Mouse (Mus musculus): Measurements from ENCODE around the gene Pfkl. TPM values are rescaled to one million over a fixed set of nuclear protein-coding genes. Genes with fewer than 3 reads are reported as not detected.
"Not testable (repeated sequence)": the region's sequence is repeated elsewhere in the genome, so short reads cannot be mapped to it uniquely, and the experiment has no call there.

Pfkl gene
- polyA plus RNA-seq, 1 experiment, result 326 TPM

- no peak within 1 kb of the TSS for H3K27ac ChIP-seq (replicated peaks; ENCODE audit: low read depth, low read length)
These were observed 39.4 kb downstream of the Pfkl start, which contains the start of gene Trpm2 for GRCm38 (mm10) chr10:77970481-77970880. Gene Trpm2, minus strand, starts transcription at chr10:77970563.

DNA sequence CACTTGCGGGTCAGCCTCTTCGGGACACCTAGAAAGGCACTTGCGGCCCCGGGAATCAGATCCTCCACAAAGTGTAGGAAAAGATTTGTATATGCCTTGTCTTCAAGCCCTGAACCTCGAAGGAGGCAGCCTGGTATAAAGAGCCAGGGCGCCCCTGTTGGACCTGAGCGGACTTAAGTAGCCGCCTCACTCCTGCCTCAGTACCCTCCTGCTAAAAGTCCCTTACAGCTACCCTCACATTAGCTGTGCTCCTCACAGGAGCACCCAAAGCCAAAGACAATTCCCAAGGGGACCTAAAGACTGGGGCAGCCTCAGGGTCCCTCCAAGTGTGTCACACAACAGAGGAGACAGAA, 39.9 kb downstream of the Pfkl start:
- Histone ChIP-seq H3K27ac (replicated peaks; ENCODE audit: low read depth, low read length) (no peak overlapping the region), H3K4me1 (ENCODE audit: control insufficient read depth, insufficient read depth, insufficient read length, low read length) (no peaks in the 10 kb centered on the region), H3K4me3 (ENCODE audit: insufficient read depth, low read depth, low read length) (no peak overlapping the region)

More at GRCm38 (mm10) chr10:77970481-77970880, 39.4 kb downstream of the Pfkl start, which contains the start of gene Trpm2:
- Histone ChIP-seq H3K4me3 (ENCODE audit: insufficient read depth, low read depth, low read length) (no peak within 1 kb of the TSS), H3K4me1 (ENCODE audit: control insufficient read depth, insufficient read depth, insufficient read length, low read length) (no peaks in the 10 kb centered on the region)

- Histone ChIP-seq H3K4me3 (ENCODE audit: insufficient read depth, low read depth, low read length) (no peak overlapping the region), H3K4me1 (ENCODE audit: control insufficient read depth, insufficient read depth, insufficient read length, low read length) (no peaks in the 10 kb centered on the region), H3K27ac (replicated peaks; ENCODE audit: low read depth, low read length) (no peak overlapping the region)
These were observed 40.5 kb downstream of the Pfkl start for GRCm38 (mm10) chr10:77969274-77969972.

DNA sequence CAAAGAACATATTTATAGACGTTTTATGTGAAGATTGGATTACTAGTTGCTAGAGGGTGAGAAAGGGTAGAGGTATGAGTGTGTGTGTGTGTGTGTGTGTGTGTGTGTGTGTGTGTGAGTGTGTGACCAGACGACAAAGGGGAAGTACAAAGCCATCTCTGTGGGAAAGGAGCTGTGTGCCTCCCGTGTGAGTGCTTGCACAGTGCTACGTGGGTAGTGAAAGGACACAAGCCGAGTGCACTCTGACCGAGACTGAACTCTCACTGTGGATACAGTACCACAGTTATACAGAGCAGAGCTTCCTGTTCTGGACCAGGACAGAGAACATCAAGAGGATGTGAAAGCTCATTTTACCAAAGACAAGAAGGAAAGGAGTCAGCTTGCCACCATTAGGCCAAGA, 45.9 kb downstream of the Pfkl start:
- Histone ChIP-seq H3K4me3 (ENCODE audit: insufficient read depth, low read depth, low read length) (no peak overlapping the region), H3K27ac (replicated peaks; ENCODE audit: low read depth, low read length) (no peak overlapping the region), H3K4me1 (ENCODE audit: control insufficient read depth, insufficient read depth, insufficient read length, low read length) (no peaks in the 10 kb centered on the region)

- Histone ChIP-seq H3K4me1 (ENCODE audit: control insufficient read depth, insufficient read depth, insufficient read length, low read length) (no peaks in the 10 kb centered on the region), H3K4me3 (ENCODE audit: insufficient read depth, low read depth, low read length) (no peak overlapping the region), H3K27ac (replicated peaks; ENCODE audit: low read depth, low read length) (no peak overlapping the region)
These were observed 47.2 kb downstream of the Pfkl start for GRCm38 (mm10) chr10:77962725-77963124.

GRCm38 (mm10) chr10:77950468-77950867, 59.4 kb downstream of the Pfkl start:
- not testable (repeated sequence) for H3K27ac ChIP-seq (replicated peaks; ENCODE audit: low read depth, low read length); H3K4me1 ChIP-seq (ENCODE audit: control insufficient read depth, insufficient read depth, insufficient read length, low read length); H3K4me3 ChIP-seq (ENCODE audit: insufficient read depth, low read depth, low read length)

DNA sequence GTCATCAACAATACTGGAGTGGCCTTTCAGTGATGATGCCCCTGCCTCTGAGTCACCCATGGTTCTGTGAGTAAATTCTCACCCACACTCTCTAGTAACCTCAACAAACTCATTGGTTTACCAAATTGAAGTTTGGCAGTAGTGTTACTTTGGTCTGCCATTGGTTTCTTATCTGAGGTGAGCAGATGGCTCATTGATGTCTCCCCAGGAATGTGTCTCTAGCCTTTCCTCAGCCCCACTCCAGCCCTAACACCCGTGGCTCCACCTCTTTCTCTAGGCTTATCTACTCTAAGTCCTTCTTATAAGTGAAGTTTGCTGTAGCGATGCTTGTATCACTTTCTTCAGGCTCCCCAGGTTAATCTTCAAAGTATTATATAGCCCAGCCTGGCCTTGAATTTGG, 70.2 kb downstream of the Pfkl start:
- Histone ChIP-seq H3K27ac (replicated peaks; ENCODE audit: low read depth, low read length) (no peak overlapping the region), H3K4me3 (ENCODE audit: insufficient read depth, low read depth, low read length) (no peak overlapping the region), H3K4me1 (ENCODE audit: control insufficient read depth, insufficient read depth, insufficient read length, low read length) (no peaks in the 10 kb centered on the region)

Other genes with a start within 250 kb of the Pfkl start
- gene Gm3238, start 238.8 kb downstream of the Pfkl start, polyA plus RNA-seq (2012; ENCODE audit: insufficient read depth, insufficient read length, missing spikeins), result not detected in 2 replicates
- gene Gm7138, start 233.1 kb downstream of the Pfkl start, polyA plus RNA-seq (2012; ENCODE audit: insufficient read depth, insufficient read length, missing spikeins), result not detected in 2 replicates
- not detected in 2 replicates for gene Gm3250, start 227.5 kb downstream of the Pfkl start, polyA plus RNA-seq (2012; ENCODE audit: insufficient read depth, insufficient read length, missing spikeins)
- gene Gm7137, start 221.9 kb downstream of the Pfkl start, polyA plus RNA-seq (2012; ENCODE audit: insufficient read depth, insufficient read length, missing spikeins), result not detected in 2 replicates
- not detected in 2 replicates for gene Gm9639, start 215.0 kb downstream of the Pfkl start, polyA plus RNA-seq (2012; ENCODE audit: insufficient read depth, insufficient read length, missing spikeins)
- gene Gm19668, start 210.9 kb downstream of the Pfkl start, polyA plus RNA-seq (2012; ENCODE audit: insufficient read depth, insufficient read length, missing spikeins), result not detected in 2 replicates
- not detected in 2 replicates for gene Gm9507, start 198.2 kb downstream of the Pfkl start, polyA plus RNA-seq (2012; ENCODE audit: insufficient read depth, insufficient read length, missing spikeins)
- gene Gm2696, start 195.4 kb downstream of the Pfkl start, polyA plus RNA-seq (2012; ENCODE audit: insufficient read depth, insufficient read length, missing spikeins), result not detected in 2 replicates
- gene Krtap10-4, start 183.0 kb downstream of the Pfkl start, polyA plus RNA-seq (2012; ENCODE audit: insufficient read depth, insufficient read length, missing spikeins), result not detected in 2 replicates
- gene Krtap10-10, start 174.1 kb downstream of the Pfkl start, polyA plus RNA-seq (2012; ENCODE audit: insufficient read depth, insufficient read length, missing spikeins), result not detected in 2 replicates
- not detected in 2 replicates for gene Gm36176, start 163.3 kb downstream of the Pfkl start, polyA plus RNA-seq (2012; ENCODE audit: insufficient read depth, insufficient read length, missing spikeins)
- not detected in 2 replicates for gene Gm10318, start 157.2 kb downstream of the Pfkl start, polyA plus RNA-seq (2012; ENCODE audit: insufficient read depth, insufficient read length, missing spikeins)
- gene Gm3285, start 148.1 kb downstream of the Pfkl start, polyA plus RNA-seq (2012; ENCODE audit: insufficient read depth, insufficient read length, missing spikeins), result not detected in 2 replicates
- gene Lrrc3, start 107.5 kb downstream of the Pfkl start, polyA plus RNA-seq (2012; ENCODE audit: insufficient read depth, insufficient read length, missing spikeins), result 0.33 TPM in 1 of 2 replicates, not detected in the other
- 0.63 TPM in 1 of 2 replicates, not detected in the other for gene Trpm2, start 39.5 kb downstream of the Pfkl start, polyA plus RNA-seq (2012; ENCODE audit: insufficient read depth, insufficient read length, missing spikeins)
- 16.0 and 16.4 TPM in 2 replicates for gene 1810043G02Rik, start 31.6 kb downstream of the Pfkl start, polyA plus RNA-seq (2012; ENCODE audit: insufficient read depth, insufficient read length, missing spikeins)
- gene Dnmt3l, start 31.9 kb upstream of the Pfkl start, polyA plus RNA-seq (2012; ENCODE audit: insufficient read depth, insufficient read length, missing spikeins), result 2.3 and 2.7 TPM in 2 replicates
- not detected in 2 replicates for gene Aire, start 33.5 kb upstream of the Pfkl start, polyA plus RNA-seq (2012; ENCODE audit: insufficient read depth, insufficient read length, missing spikeins)
- 1.1 and 1.3 TPM in 2 replicates for gene Icosl, start 59.2 kb upstream of the Pfkl start, polyA plus RNA-seq (2012; ENCODE audit: insufficient read depth, insufficient read length, missing spikeins)
- gene D10Jhu81e, start 159.7 kb upstream of the Pfkl start, polyA plus RNA-seq (2012; ENCODE audit: insufficient read depth, insufficient read length, missing spikeins), result 403 and 476 TPM in 2 replicates
- 3.3 and 4.3 TPM in 2 replicates for gene Pwp2, start 175.1 kb upstream of the Pfkl start, polyA plus RNA-seq (2012; ENCODE audit: insufficient read depth, insufficient read length, missing spikeins)
- gene Trappc10, start 234.6 kb upstream of the Pfkl start, polyA plus RNA-seq (2012; ENCODE audit: insufficient read depth, insufficient read length, missing spikeins), result 22.4 and 23.1 TPM in 2 replicates